Mouse (Mus musculus): Measurements from ENCODE around the gene Ston2. TPM values are rescaled to one million over a fixed set of nuclear protein-coding genes. Genes with fewer than 3 reads are reported as not detected.

Ston2 gene
- polyA plus RNA-seq (2012; fragmentation: generic; extraction: Trizol): under 1 TPM; 0.09 to 0.61 TPM

GRCm38 (mm10) chr12:91787959-91788437 lies at the start of gene Ston2:
Gene Ston2 (minus strand): TSS chr12:91788387.

GRCm38 (mm10) chr12:91589847-91590690 lies 198.1 kb downstream of the Ston2 start, which contains the start of gene Gtf2a1:
Gene Gtf2a1 (minus strand): TSS chr12:91590487.

Other genes with a start within 250 kb of the Ston2 start
- gene Gtf2a1, start 197.9 kb downstream of the Ston2 start, polyA plus RNA-seq (2012; fragmentation: generic; extraction: Trizol): 1 to 10 TPM in 1 of 2 experiments, under 1 TPM in 1; 0.43 to 2.5 TPM
- 10 to 100 TPM in 1 of 2 experiments, 1 to 10 TPM in 1; 5.6 to 31.8 TPM for gene Sel1l, start 60.8 kb upstream of the Ston2 start, polyA plus RNA-seq (2012; fragmentation: generic; extraction: Trizol)